Mouse (Mus musculus): Measurements from ENCODE around the gene Ccdc34.

The Ccdc34 gene

GRCm38 (mm10) chr2:110004668-110005067 is 12.9 kb upstream of the Ccdc34 start:
- DNase-seq: no peak

- peak; percentile 33 for DNase-seq
Measured at GRCm38 (mm10) chr2:110005164-110005563, 12.5 kb upstream of the Ccdc34 start.

DNA sequence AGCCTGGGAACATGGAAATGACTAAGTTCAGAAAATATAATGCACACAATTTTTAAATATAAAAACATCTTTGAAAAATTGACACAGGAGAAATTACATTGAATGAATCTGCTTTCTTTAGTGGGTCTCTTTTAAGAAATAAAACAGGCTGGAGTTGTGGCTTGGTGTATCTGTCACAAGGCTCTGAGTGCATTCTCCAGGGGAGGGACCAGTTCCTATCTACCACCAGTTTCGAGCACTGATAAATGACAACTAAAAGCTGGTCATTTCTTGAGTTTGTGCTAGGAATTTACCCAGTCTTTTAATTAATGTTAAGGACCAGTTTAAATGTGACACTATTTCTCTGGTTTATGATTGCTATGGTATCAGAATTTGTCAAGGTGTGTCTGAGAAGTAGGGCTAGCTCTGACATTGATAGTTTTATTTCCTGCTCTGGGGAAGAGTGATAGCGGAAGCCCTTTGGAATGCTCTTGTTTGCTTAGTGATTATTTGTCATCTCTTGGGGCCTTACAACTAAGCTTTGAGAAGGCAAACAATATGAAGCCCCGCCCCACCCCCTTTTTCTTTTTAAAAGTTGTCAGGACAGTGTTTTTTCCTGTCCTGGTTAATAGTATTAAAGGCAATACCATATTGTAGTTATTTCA is 11.9 kb upstream of the Ccdc34 start:
- no peak for DNase-seq

DNA sequence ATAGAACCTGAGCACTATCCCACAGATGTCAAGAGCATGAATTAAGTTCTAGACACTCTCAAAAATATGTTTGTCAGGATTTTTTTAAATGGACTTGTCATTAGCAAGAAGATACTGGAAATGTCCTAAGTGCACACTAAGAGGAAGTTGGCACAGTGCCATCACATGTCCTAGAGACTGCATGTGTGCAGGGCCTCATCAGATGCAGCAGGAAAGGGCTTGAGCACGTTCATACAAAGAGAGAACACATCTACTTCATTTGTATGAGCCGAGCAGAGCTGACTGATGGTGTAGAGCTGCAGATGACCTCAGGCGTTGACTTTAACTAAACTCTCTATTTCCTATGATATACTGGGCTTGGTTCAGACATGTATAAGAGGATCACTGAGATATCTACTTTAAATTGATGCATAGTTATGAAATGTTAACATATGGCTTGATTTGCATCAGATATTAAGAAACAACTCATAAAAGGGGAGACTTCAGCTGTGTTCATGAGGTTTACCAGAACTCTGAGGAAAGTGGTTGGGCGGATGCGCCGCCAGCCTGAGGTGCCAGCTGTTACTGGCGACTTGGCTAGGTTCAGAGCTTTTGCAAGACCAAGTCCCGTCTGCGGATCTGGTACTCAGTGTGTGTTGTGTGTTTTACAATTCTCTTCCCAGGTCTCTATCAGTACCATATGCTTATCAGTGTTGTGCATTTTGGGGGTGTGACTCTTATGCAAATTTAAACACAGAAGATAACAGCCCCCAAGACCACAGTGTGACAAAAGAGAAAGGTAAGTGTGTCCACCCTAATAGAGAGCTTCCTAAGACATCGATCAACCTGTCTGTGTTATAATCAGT is 10.0 kb upstream of the Ccdc34 start:
- no peak for DNase-seq

DNA sequence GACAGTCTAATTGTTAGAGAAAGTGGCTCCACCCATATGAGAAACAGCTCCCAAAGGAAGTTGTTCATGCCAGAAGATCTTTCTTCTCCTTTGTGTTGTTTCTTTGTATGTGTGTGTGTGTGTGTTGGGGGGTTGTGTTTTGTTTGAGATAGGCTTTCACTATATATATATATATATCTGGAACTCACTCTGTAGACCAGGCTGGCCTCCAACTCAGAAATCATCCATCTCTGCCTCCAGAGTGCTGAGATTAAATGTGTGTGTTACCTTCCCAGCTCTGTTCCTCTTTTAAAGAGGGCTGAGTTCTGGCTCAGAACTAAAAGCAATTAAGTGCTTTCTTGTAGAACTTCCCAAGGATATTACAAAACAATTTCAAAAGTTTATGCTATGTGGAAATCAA is 8.2 kb upstream of the Ccdc34 start:
- no peak for DNase-seq

GRCm38 (mm10) chr2:110012184-110012725 is 5.4 kb upstream of the Ccdc34 start:
- no peak for DNase-seq

GRCm38 (mm10) chr2:110017087-110017486 is 530 bp upstream of the Ccdc34 start:
- no peak for DNase-seq

GRCm38 (mm10) chr2:110019656-110020055 is 2.0 kb downstream of the Ccdc34 start:
- DNase-seq: no peak

GRCm38 (mm10) chr2:110020430-110020829 is 2.8 kb downstream of the Ccdc34 start:
- DNase-seq: no peak

GRCm38 (mm10) chr2:110036265-110036664 is 18.6 kb downstream of the Ccdc34 start:
- DNase-seq: no peak

DNA sequence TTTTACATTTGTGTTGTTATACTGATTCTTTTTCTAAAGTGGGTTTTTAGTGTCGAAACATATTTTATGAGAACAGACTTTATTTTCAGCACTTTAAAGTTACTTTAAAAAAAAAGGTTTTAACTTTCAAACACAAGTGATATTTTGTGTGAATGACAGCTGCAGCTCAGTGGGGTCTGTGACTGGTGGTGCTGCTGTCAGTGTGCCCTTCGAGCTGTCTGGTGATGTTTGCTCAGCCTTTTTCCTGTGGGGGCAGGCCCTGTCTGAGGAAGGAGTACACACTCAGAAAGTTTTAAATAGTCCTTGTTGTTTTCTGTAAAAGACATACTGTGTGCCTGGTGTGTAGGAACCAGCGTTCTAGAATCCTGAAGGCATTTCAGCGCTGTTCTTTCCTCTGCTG is 19.0 kb downstream of the Ccdc34 start:
- DNase-seq: no peak

GRCm38 (mm10) chr2:110037221-110037620 is 19.6 kb downstream of the Ccdc34 start:
- DNase-seq: no peak

DNA sequence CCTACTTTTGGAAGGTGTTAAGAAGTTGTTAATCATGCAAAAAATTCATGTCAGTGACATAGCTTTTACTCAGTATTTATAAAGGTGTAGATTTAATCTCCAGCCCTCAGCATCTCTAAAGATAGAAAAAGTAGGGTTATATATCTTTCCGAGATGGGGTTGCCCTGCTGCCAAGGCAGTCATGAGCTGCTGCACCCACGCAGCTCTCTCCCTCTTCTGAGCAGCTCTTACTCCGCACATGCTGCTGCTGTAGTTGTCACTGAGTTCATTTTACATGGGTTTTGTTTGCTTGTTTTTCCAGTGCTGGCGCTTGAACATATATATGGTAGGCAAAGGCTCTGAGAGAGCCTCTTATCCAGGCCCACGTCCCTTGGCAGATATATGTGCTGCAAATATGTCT is 20.7 kb downstream of the Ccdc34 start:
- no peak for DNase-seq

DNA sequence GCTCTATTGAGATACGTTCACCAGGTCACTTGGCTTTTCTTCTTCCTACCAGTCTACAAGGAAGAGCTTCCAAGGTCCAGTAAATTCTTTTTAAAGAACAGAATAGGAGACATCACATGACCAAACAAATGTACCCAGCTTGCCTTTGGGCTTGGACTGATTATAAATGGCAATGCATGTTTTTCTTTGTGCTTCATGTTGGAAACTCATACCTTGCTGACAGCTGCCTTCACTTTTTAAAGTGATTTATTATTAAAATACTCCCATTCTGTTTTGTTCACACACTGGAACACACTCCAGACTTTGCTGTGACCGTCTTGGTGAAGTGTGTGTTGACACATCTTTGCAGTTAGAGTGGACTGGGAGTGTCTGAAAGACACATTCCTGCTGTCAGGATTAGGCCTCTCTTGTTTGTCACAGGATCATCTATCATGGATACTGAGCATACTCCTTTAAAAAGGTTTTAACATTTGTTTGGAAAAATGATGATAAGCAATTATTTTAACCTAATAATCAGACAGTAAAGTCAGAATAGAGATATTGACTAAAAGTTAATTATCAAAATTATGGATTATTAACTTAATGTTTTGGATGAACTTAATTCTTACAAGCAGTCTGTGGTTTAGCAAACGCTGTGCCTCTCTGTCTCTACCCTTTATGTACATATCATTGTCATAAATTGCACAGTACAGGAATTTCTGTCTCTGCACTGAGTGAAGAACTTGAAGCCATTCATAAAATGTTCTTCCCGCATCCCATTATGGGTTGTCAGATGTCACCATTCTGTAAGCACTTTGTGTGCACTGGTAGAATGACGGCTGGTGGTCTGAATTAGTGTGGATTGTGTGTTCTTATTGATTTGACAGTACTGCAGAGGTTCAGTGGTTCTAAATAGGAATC is 25.5 kb downstream of the Ccdc34 start:
- no peak for DNase-seq

- DNase-seq: no peak
Measured at GRCm38 (mm10) chr2:110058424-110058823, 40.8 kb downstream of the Ccdc34 start.

DNA sequence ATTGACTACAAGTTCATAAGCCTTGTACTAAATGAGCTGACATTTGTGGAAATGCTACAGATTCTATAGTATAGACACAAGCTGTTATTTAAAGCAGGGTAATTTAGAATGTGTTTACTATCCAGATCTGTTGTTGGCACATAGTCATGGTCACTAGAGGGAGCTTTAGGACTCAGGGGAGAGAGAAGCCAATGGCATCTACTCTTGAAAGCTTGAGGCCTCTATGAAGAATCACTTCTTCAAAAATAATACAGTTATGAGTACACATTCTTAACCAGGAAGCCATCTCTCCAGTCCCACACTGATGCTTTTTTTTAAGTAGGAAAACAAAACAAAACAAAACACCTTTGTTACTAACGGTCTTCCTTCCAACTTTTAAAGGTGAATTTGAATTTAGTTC is 45.5 kb downstream of the Ccdc34 start:
- no peak for DNase-seq

- no peak for DNase-seq
Measured at GRCm38 (mm10) chr2:110068916-110069315, 51.3 kb downstream of the Ccdc34 start.

DNA sequence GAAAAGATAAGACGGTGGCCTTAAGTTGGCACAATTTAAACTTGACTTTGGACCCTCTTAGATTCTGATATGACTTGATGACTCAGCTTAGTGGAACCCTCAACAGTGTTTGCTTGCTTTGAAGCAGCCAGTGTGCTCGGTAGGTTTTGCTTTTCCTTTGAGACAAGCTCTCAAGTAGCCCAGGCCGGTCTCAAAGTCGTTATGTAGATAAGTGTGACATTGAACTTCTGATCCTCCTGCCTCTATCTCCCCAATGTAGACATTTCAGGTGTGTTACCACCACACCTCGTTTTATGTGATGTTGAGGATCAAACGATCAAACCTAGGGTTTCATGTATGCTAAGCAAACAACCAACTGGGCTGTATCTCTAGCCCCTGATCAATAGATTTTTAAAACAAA is 55.4 kb downstream of the Ccdc34 start:
- DNase-seq: no peak

DNA sequence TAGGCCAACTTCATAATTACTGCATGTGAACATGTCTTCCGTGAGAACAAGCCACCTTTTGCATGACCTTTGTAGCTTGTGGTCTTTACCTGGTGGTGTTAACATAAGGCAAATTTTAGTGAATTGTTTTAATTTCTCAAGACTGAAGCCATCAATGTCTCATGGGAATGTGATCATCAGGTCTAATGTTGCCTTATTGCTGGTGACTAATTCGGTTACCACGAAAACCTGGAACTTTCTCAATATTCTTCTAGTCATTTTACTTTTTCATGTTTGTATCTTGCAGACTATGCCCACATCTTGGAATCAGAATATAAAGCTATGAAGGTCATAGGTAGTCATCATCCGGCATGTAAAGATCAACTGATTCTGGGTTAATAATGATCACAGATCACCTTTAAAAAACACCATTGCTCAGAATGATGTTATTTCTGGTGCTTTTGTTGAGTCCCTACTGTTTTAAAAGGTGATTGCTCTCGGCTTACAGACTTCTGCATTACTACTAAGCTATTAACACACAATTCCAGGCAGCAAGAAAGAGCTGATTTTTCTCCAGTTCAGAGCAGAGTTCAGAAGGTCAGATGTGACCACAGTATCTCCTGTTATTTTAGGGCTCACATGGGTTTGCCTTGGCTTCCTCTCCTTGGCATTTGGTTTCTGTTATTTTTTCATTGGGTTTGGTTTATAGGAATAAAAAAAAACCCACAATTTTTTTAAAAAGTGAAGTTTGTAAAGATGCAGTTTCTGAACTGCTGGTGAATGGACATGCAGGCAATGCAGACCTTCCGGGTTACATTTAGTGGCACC is 57.2 kb downstream of the Ccdc34 start:
- no peak for DNase-seq

DNA sequence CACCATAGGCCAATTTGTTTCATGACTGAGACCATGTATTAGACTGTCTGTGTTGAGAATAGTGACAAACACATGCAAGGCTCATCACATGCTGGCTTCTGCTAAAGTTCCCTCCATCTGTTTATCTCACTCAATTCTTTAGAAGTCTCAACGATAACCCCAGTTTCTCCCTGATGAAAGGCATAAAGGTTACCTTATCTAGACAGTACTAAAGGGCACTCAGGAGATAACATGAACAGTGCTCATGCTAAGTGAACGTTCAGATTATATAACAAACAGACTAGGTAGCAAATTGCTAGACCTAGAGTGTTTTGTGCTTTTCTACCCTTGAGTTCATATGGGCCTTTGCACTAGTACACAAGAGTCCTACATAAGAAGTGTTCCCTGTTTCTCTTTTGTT is 59.6 kb downstream of the Ccdc34 start:
- no peak for DNase-seq

- DNase-seq: no peak
Measured at GRCm38 (mm10) chr2:110077655-110078054, 60.0 kb downstream of the Ccdc34 start.

DNA sequence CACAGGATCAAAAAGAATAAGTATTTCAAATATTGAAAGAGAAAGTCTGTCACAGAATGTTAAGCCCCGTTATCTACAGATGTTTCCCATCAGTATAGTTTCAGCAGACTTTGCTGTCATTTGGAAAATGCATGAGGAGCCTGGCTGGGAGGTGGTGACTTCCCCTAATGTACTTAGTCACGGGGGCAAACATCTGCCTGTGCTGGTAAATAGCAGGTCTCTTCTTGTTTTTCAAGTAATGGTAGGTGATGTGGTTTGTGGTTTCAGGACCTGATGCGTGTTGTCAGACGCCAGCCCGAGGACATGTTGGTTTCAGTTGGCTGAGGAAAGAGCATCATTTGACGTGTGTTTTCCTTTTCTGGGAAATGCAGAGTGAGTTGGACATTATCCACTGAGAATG is 62.9 kb downstream of the Ccdc34 start:
- DNase-seq: no peak
